Mouse (Mus musculus) 3T3-L1 (cell line): ENCODE results near the gene Podxl2.

Source experiments
- DNase-seq: peaks from one replicate; pipeline ENCODE4 v3.0.0-alpha.2; 2015; ENCODE audit warnings: low read depth, low spot score

Gene Podxl2

GRCm38 (mm10) chr6:88889410-88890042, 14.7 kb upstream of the Podxl2 start:
- no peak for DNase-seq

- no peak for DNase-seq
Observed at GRCm38 (mm10) chr6:88886417-88886967, 11.6 kb upstream of the Podxl2 start.

GRCm38 (mm10) chr6:88885644-88886416, 11.0 kb upstream of the Podxl2 start:
- DNase-seq, result no peak

- DNase-seq, result no peak
Observed at GRCm38 (mm10) chr6:88884690-88885089, 9.8 kb upstream of the Podxl2 start.

- no peak for DNase-seq
Observed at GRCm38 (mm10) chr6:88884195-88884594, 9.4 kb upstream of the Podxl2 start.

GRCm38 (mm10) chr6:88881334-88881733, 6.5 kb upstream of the Podxl2 start:
- DNase-seq, result no peak

GRCm38 (mm10) chr6:88879471-88879870, 4.6 kb upstream of the Podxl2 start:
- DNase-seq, result peak; percentile 30

GRCm38 (mm10) chr6:88873965-88874867, 628 bp downstream of the Podxl2 start:
- no peak for DNase-seq

- DNase-seq, result no peak
Observed at GRCm38 (mm10) chr6:88872811-88873210, 2.0 kb downstream of the Podxl2 start.

- DNase-seq, result no peak
Observed at GRCm38 (mm10) chr6:88871546-88871945, 3.3 kb downstream of the Podxl2 start.

GRCm38 (mm10) chr6:88870594-88870993, 4.2 kb downstream of the Podxl2 start:
- peak; percentile 30 for DNase-seq

- peak; percentile 96 for DNase-seq
Observed at GRCm38 (mm10) chr6:88869459-88869858, 5.4 kb downstream of the Podxl2 start.

- no peak for DNase-seq
Observed at GRCm38 (mm10) chr6:88865704-88866103, 9.1 kb downstream of the Podxl2 start.

GRCm38 (mm10) chr6:88860914-88861313, 13.9 kb downstream of the Podxl2 start:
- peak; percentile 93 for DNase-seq

GRCm38 (mm10) chr6:88858341-88858740, 16.5 kb downstream of the Podxl2 start:
- DNase-seq, result no peak

GRCm38 (mm10) chr6:88857830-88858229, 17.0 kb downstream of the Podxl2 start:
- DNase-seq, result no peak

GRCm38 (mm10) chr6:88857249-88857648, 17.6 kb downstream of the Podxl2 start:
- no peak for DNase-seq

GRCm38 (mm10) chr6:88855636-88856035, 19.2 kb downstream of the Podxl2 start:
- peak; percentile 90 for DNase-seq

- no peak for DNase-seq
Observed at GRCm38 (mm10) chr6:88854509-88854908, 20.3 kb downstream of the Podxl2 start.

- no peak for DNase-seq
Observed at GRCm38 (mm10) chr6:88850034-88850433, 24.8 kb downstream of the Podxl2 start.

- DNase-seq, result peak; percentile 35
Observed at GRCm38 (mm10) chr6:88849270-88849669, 25.6 kb downstream of the Podxl2 start.

GRCm38 (mm10) chr6:88847571-88847970, 27.3 kb downstream of the Podxl2 start:
- no peak for DNase-seq
